Mouse (Mus musculus) retina, postnatal 7 days (tissue): ENCODE measurements at regions not wholly inside any gene's neighbourhood (a gene's known extent, or its start where the extent isn't known, plus 50 kb on each side); places are given as distances from the start of the nearest gene placed in this dataset.

Source experiments
- DNase-seq: peaks from one replicate; pipeline ENCODE4 v3.0.0-alpha.2; 2012; ENCODE audit warnings: low read depth, low spot score

- DNase-seq, result no peak
Observed at GRCm38 (mm10) chr1:119196674-119197414, 143.4 kb upstream of the Gli2 start.

DNA sequence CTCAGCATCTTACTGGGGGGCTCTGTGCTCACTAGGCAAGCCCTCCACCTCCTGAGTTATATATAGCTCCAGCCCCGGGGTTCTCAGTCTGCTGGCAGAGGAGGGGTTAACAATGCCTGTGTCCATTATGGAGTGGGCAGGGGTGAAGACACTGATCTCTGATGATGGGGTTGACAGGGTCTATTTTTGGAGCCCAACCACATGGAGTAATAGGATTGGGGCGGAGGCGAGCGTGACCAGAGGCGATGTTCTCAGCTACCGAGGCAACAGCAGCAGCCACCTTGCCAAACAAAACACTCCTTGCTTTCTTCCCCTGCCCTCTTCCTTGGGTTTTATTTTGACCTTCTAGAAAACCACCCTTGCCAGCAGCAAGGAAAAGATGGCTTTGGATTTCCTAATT is 141.1 kb upstream of the Gli2 start:
- DNase-seq, result no peak

- DNase-seq, result no peak
Observed at GRCm38 (mm10) chr1:119191177-119191576, 137.8 kb upstream of the Gli2 start.

DNA sequence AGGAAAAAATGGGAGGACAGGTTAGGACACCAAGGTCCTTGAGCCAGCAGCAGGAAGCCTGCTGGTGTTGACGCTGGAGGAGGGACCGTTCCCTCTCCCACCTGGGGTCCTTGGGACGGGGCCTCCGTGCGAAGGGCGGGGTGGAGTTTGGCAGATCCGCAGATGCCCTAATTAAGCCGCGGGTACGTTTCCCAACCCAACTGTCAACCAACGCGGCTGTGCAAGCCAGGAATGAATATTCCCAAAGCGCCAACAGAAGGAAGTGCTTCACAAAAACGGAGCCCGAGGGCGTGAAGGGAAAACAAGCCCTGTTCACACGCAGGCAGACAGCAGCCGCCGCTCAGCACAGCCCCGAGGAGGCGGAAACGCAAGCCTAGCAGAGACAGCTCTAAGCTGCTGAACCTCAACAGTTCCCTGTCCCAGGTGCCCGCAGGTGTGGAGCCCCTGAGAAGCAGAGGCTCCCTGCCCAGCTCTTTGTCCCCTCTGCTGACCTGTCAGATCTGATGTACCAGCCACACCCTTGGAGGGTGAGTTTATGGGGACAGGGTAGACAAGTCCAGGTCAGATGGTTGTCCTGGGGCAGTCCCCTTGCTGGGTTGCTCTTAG is 136.1 kb upstream of the Gli2 start:
- DNase-seq, result no peak

DNA sequence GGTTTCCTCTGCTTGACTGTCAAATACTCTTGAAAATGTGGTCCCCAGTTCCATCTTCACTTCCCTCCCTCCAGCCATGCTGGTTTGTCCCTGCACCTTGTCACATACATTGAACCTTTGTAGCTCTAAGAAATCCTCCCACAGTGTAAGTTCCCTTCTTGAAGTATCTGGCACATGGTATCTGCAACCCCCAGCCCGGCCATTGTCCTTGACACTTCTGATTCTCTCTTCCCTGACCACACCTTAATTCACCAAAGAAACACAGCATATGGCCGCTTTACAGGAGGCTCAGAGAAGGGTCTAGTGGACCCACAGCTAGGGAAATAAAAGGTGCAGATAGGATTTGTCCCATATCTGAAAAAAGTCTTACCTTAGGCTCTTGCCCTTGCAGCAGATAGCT is 133.9 kb upstream of the Gli2 start:
- no peak for DNase-seq

DNA sequence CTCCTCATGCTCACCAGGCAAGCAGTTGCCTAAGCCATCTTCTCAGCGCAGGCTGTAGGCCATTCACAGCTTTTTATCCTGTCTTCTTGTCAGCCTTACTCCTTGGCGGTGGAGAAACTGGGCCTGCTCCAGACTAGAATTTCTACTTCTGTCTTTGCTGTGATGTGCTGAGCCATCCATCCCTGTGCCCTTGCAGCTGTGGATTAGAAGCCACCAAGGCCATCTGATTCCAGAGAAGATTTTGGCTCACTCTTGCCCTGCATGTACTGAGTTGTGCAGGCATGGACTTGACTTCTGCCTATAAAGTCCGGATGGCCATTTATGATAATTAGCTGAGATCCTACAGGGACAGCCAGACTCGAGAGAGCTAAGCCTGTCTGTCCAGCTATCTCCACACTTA is 133.4 kb upstream of the Gli2 start:
- no peak for DNase-seq

- no peak for DNase-seq
Observed at GRCm38 (mm10) chr1:119183558-119184270, 130.3 kb upstream of the Gli2 start.

DNA sequence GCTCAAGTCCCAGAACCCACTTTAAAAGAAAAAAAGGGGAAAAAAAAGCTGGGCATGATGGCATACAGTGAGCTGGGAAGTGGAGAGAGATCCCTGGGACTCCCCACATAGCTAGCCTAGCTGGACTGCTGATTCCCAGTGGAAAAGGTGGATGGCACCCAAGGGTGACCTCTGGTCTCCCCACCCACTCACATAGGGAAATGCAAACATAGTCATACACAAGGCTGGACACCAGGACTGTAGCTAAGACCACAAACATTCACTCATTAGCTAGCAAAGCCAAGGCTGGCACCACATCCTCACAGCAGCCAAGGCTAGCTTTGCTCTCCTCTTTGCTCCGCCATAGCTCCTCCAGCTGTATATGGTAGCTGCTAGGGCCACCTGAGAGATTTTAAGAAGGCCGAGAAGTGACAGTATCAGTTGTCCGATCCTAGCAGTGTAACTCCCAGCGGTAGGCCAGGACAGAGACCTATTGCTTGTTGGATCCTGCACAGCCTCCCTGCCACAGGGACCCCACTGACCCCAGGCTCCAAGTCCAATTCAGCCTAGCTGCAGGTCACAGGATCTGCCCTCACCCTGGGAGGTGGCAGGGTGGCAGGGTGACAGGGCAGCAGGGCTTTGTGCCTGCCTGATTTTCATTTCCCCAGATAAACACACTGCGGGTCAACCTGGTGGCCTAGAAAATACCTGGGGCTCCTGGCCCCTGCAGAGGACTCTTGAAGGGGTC is 119.8 kb upstream of the Gli2 start:
- DNase-seq, result no peak

DNA sequence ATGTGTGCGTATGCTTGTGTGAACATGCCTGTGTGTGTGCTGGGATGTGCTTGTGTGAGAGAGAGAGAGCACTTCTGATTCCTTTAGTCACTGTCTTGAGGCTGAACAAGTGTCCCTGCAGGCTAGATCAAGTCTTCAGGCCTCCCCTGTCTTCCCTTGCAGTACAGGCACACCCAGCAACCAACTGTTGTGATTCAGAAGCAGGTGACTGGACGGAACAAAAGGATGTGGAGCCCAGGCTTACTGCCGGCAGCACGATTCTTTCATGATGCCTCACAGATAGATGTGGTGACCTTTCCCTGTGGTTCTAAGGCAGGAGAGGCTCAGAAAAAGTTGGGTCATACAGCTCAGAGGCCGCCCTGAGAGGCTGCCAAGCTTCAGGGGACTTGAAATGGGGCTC is 114.0 kb upstream of the Gli2 start:
- no peak for DNase-seq

GRCm38 (mm10) chr1:119166286-119166685 is 112.9 kb upstream of the Gli2 start:
- DNase-seq, result no peak

GRCm38 (mm10) chr1:119164811-119165210 is 111.4 kb upstream of the Gli2 start:
- no peak for DNase-seq

GRCm38 (mm10) chr1:119163846-119164245 is 110.4 kb upstream of the Gli2 start:
- no peak for DNase-seq

- no peak for DNase-seq
Observed at GRCm38 (mm10) chr1:119163114-119163740, 109.8 kb upstream of the Gli2 start.

GRCm38 (mm10) chr1:119161751-119162150 is 108.3 kb upstream of the Gli2 start:
- DNase-seq, result no peak

GRCm38 (mm10) chr1:119160354-119160753 is 106.9 kb upstream of the Gli2 start:
- no peak for DNase-seq

GRCm38 (mm10) chr1:119157171-119157700 is 103.8 kb upstream of the Gli2 start:
- no peak for DNase-seq

DNA sequence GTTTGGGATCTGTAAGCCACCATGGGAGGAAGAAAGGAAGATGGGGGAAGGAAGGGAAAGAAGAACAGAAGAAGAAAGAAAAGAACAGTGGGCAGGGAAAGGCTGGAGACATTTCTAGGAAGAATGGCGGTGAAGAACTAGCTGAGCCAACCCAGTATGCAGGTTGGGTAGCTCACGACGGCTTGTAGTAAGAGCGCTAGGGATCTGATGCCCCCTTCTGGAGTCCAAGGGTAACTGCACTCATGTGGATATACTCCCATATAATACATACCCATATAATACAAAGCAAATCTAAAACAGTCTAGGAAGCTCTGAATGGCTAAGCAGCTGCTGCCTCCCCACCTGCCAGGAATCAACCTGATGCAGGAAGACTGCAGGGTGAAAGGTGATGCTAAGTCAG is 100.2 kb upstream of the Gli2 start:
- DNase-seq, result no peak

- no peak for DNase-seq
Observed at GRCm38 (mm10) chr1:119152776-119153175, 99.4 kb upstream of the Gli2 start.

DNA sequence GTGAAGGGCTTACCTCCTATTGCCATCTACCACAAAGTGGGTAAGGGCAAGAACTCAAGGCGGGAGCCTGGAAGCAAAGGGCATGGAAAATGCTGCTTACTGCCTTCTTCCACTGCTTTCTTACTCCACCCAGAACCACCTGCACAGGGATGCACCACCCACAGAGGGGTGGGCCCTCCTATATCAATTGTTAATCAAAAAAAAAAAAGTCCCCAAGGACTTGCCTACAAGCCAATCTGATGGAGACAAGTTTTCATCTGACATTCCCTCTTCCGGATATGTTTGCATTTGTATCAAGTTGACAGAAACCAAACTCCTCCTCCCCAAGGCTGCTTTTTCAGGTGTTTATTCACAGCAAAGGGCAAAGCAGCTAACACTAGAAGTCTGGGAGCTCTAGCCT is 94.1 kb upstream of the Gli2 start:
- no peak for DNase-seq

GRCm38 (mm10) chr1:119143808-119144207 is 90.4 kb upstream of the Gli2 start:
- DNase-seq, result no peak

DNA sequence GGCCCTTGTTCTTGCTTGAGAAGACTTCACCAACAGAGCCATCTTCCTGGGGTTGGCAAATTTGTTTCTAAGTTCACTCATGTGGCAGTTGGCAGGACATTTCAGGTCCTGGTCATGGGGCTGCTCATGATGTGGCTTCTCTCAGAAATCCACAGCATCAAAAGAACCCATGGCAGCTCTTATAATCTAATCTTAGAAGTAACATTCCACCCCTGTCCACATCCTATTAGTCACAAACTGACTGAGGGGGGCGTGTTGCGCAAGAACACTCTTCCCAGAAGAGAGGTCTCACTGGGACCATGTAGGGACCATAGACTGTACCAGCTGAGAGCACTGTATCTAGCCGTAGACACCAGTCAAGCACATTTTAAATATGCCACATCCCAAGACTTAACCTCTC is 75.6 kb upstream of the Gli2 start:
- no peak for DNase-seq

- no peak for DNase-seq
Observed at GRCm38 (mm10) chr1:119125561-119125960, 72.1 kb upstream of the Gli2 start.
